Mouse (Mus musculus) ES-Bruce4 (cell line): ENCODE measurements around the gene Cdc42ep5.

Experiments
- CTCF ChIP-seq: IDR thresholded peaks from one replicate; pipeline ENCODE4 v1.8.1; 2011; ENCODE audit warnings: low read depth, low read length
- POLR2A ChIP-seq: IDR thresholded peaks from one replicate; pipeline ENCODE4 v1.8.1; 2011; ENCODE audit warnings: low read length; ENCODE audit not compliant: insufficient read depth

DNA sequence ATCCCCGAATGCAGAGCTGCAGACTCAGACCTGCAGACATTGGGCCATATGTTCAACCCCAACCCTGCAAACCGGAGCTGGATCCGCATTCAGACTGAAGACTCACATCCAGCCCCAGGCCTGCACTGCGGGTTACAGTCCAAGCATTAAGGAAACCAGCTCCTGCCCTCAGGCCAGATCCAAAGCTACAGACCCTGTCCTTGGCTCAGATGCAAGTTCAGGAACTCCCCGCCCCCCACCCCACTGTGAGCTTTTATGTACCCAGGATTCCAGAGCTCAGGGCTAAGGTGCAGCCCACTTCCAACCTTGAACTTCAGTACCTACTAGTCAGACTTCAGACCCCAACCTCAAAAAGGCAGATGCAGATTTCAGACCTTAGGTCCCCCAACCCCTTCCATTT, 39.8 kb downstream of the Cdc42ep5 start:
- no peak for TF ChIP-seq CTCF
- no peak for TF ChIP-seq POLR2A
